Mouse (Mus musculus) CH12.LX (cell line): ENCODE measurements around the gene Cxcr1. TPM values are rescaled to one million over a fixed set of nuclear protein-coding genes. Genes with fewer than 3 reads are reported as not detected.

Experiments
- DNase-seq: peaks from one replicate; pipeline ENCODE4 v3.0.0-alpha.2; 2013; ENCODE audit errors: extremely low read depth
- H3K27ac ChIP-seq: 2 replicates; pipeline ENCODE4 v1.5.1; 2012; ENCODE audit warnings: low read depth, mild to moderate bottlenecking, control low read depth, moderate library complexity; ENCODE audit not compliant: insufficient read depth
- H3K27me3 ChIP-seq: replicated peaks from 2 replicates; pipeline ENCODE3; 2012; ENCODE audit warnings: inconsistent platforms
- H3K36me3 ChIP-seq, 2 experiments: replicated peaks in 1 of 2; 2 replicates each; pipeline versions ENCODE3 to v1.6.1; 2012; ENCODE audit warnings: inconsistent platforms in 1 of 2, low read length in 1 of 2, mild to moderate bottlenecking in 1 of 2, mixed read lengths in 1 of 2, moderate library complexity in 1 of 2; ENCODE audit not compliant: control insufficient read depth in 1 of 2, insufficient read depth in 1 of 2
- H3K4me1 ChIP-seq, 2 experiments: 2 replicates each; pipeline ENCODE4 v1.6.1; 2012; ENCODE audit warnings: inconsistent platforms in 1 of 2, moderate library complexity in 1 of 2; ENCODE audit not compliant: insufficient read depth in 2 of 2, control insufficient read depth in 1 of 2
- H3K4me2 ChIP-seq: 2 replicates; pipeline ENCODE4 v1.6.1; 2012; ENCODE audit warnings: low read depth, mild to moderate bottlenecking, control low read depth; ENCODE audit not compliant: poor library complexity, insufficient read depth, severe bottlenecking
- H3K4me3 ChIP-seq, 3 experiments: fragments of 150-350 bp in 1 of 3; sonication (generic) in 1 of 3; replicated peaks in 1 of 3; 2 replicates each; pipeline versions ENCODE3 to v1.5.1; 2011 to 2012; ENCODE audit warnings: low read depth in 2 of 3, low read length in 2 of 3, mild to moderate bottlenecking in 2 of 3, moderate library complexity in 2 of 3, control low read depth in 1 of 3, improper control_type of control experiment in 1 of 3, inconsistent platforms in 1 of 3, mixed read lengths in 1 of 3; ENCODE audit not compliant: poor library complexity in 1 of 3
- H3K79me2 ChIP-seq: replicated peaks from 2 replicates; pipeline ENCODE4 v1.6.1; 2012; ENCODE audit warnings: mild to moderate bottlenecking, moderate library complexity; ENCODE audit not compliant: control insufficient read depth, poor library complexity, insufficient read depth, severe bottlenecking; ENCODE audit errors: extremely low read depth
- H3K9ac ChIP-seq: 2 replicates; pipeline ENCODE4 v1.6.1; 2012; ENCODE audit warnings: low read depth, mild to moderate bottlenecking, control low read depth, moderate library complexity; ENCODE audit not compliant: insufficient read depth
- H3K9me3 ChIP-seq: replicated peaks from 2 replicates; pipeline ENCODE3; 2012; ENCODE audit warnings: low read length, inconsistent platforms, mixed read lengths
- BHLHE40 ChIP-seq: IDR thresholded peaks from 2 replicates; pipeline ENCODE4 v1.6.1; 2011; ENCODE audit warnings: mild to moderate bottlenecking, low read depth, low read length, improper control_type of control experiment
- CHD1 ChIP-seq: IDR thresholded peaks from 2 replicates; pipeline ENCODE4 v1.6.1; 2012; ENCODE audit warnings: low read depth, low read length, improper control_type of control experiment, inconsistent platforms
- CHD2 ChIP-seq: IDR thresholded peaks from 2 replicates; pipeline ENCODE4 v1.6.1; 2011; ENCODE audit warnings: low read length, improper control_type of control experiment
- HCFC1 ChIP-seq: IDR thresholded peaks from 2 replicates; pipeline ENCODE4 v1.6.1; 2012; ENCODE audit warnings: low read depth, mild to moderate bottlenecking, inconsistent platforms, low read length, improper control_type of control experiment
- JUN ChIP-seq: IDR thresholded peaks from 2 replicates; pipeline ENCODE4 v1.6.1; 2011; ENCODE audit warnings: low read depth, mild to moderate bottlenecking, low read length, improper control_type of control experiment, moderate library complexity; ENCODE audit not compliant: insufficient read depth
- KAT2A ChIP-seq: IDR thresholded peaks from 2 replicates; pipeline ENCODE4 v1.6.1; 2012; ENCODE audit warnings: low read length, improper control_type of control experiment, inconsistent platforms; ENCODE audit not compliant: insufficient replicate concordance
- MAZ ChIP-seq: IDR thresholded peaks from 2 replicates; pipeline ENCODE4 v1.6.1; 2012; ENCODE audit warnings: low read depth, mild to moderate bottlenecking, inconsistent platforms, low read length, improper control_type of control experiment, moderate library complexity
- MEF2A ChIP-seq: IDR thresholded peaks from 2 replicates; pipeline ENCODE4 v1.6.1; 2014; ENCODE audit warnings: low read depth, mild to moderate bottlenecking, inconsistent platforms, low read length, improper control_type of control experiment, borderline replicate concordance
- MYC ChIP-seq: IDR thresholded peaks from 2 replicates; pipeline ENCODE4 v1.6.1; 2011; ENCODE audit warnings: low read depth, mild to moderate bottlenecking, improper control_type of control experiment, low read length
- NELFE ChIP-seq: IDR thresholded peaks from 2 replicates; pipeline ENCODE4 v1.6.1; 2011; ENCODE audit warnings: low read depth, low read length, improper control_type of control experiment
- RCOR1 ChIP-seq: conservative IDR thresholded peaks from 2 replicates; pipeline ENCODE4 v1.6.1; 2012; ENCODE audit warnings: low read depth, mild to moderate bottlenecking, inconsistent platforms, low read length, improper control_type of control experiment
- TBP ChIP-seq: conservative IDR thresholded peaks from 2 replicates; pipeline ENCODE4 v1.6.1; 2011; ENCODE audit warnings: low read depth, low read length, improper control_type of control experiment
- USF2 ChIP-seq: conservative IDR thresholded peaks from 2 replicates; pipeline ENCODE4 v1.6.1; 2011; ENCODE audit warnings: low read depth, low read length, improper control_type of control experiment
- dilution Hi-C: fragments of 300-500 bp; cut with MboI; formaldehyde crosslinking; loops from 2 replicates; pipeline ENCODE4 v1.14.3; 2020; ENCODE audit warnings: low sequenced_read_pairs; ENCODE audit not compliant: extremely low pct_unique_long_range_greater_than_20kb, extremely low pct_ligation_motif_present
- in situ Hi-C: fragments of 300-500 bp; cut with MboI; formaldehyde crosslinking; loops from 3 replicates; pipeline ENCODE4 v1.14.3; 2019; ENCODE audit warnings: low sequenced_read_pairs, low pct_ligation_motif_present, low pct_unique_long_range_greater_than_20kb, mixed read lengths
- polyA plus RNA-seq: library from polyadenylated mRNA; unstranded; fragments of >175 nt; gene quantifications from 2 replicates; pipeline ENCODE4 v1.2.1, GENCODE M21; 2012; ENCODE audit warnings: low read depth; ENCODE audit not compliant: insufficient read length
- total RNA-seq, 2 experiments: library from RNA; depleted of rRNA; stranded (reverse); fragments of 300-350 nt in 1 of 2; fragments of >200 nt in 1 of 2; gene quantifications; 2 replicates each; pipeline ENCODE4 v1.2.3; 2012 to 2014

Cxcr1 gene
- total and polyA plus RNA-seq, 3 experiments = not detected

DNA sequence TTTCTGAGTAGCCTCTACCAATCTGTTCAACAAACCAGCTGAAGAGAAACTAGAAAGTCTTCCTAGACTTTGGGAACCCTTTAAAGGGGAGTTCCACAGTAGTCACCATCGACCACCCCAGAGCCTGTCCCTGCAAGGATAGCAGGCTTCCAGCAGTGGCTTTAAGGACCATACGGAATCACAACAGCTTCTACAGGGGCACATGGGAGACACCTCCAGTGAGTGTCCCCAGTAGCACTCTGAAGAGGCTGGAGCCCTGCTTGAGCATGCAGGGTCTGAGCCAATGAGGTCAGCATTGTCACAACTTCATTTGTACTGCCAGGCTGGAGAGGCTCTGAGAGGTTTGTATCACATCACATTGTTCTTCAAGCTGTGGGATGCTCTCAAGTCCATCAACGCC lies 44.3 kb downstream of the Cxcr1 start:
- no peaks in the 10 kb centered on the region for H3K9me3 ChIP-seq
- no peak overlapping the region for H3K9ac ChIP-seq
- no peaks in the 10 kb centered on the region for H3K79me2 ChIP-seq
- H3K27me3 ChIP-seq = peaks cover 5% of the 10 kb centered on the region
- no peak for TF ChIP-seq CHD2
- no peak for TF ChIP-seq HCFC1
- TF ChIP-seq MYC = no peak
- no peak for TF ChIP-seq KAT2A
- TF ChIP-seq MEF2A = no peak
- TF ChIP-seq USF2 = no peak
- H3K27ac ChIP-seq = no peak overlapping the region
- in situ Hi-C loops = no loop called here
- H3K4me1 ChIP-seq = peaks cover 3 to 28% of the 10 kb centered on the region in 2 experiments; a peak in 2 of 4 replicates
- no peak overlapping the region for H3K4me2 ChIP-seq
- no peak for DNase-seq
- dilution Hi-C loops = no loop called here
- H3K36me3 ChIP-seq = no peaks in the 10 kb centered on the region
- no peak overlapping the region for H3K4me3 ChIP-seq

DNA sequence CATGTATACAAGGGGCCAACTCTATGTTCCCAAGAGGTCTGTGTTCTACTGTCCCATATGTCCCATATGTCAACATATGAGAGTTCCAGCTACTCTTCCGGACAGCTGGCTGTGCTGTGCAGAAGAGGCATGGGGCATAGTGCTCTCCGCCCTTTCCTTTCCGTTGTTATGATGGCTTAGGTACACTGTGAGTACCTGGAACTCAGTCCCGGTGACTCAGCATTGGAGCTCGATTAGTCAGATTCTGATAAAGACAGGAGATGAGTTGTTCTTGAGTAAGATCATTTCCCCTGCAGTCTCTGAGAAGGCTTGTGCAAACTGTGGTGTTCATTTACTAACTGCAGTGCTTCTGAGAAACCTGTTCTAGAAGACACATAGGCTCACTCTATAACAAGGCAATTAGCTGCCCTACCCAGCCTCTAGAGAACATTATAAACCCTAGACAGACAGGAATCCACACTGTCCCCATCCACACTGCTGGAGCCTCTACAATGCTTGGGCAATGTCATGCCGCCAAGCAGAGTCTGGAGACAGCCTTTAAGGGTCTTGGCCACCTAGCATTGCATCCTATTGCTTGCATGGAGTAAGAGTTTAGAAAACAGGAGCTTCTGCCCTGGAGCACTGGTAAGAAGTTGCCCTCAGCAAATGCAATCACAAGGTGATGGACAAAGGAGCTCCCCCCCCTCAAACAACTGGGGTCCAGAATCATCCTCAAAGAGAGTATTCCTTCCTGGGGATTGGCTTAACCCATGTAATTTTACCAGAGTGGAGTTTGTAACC lies 45.1 kb downstream of the Cxcr1 start:
- no peaks in the 10 kb centered on the region for H3K36me3 ChIP-seq
- H3K27me3 ChIP-seq = peaks cover 5% of the 10 kb centered on the region
- no peak overlapping the region for H3K4me2 ChIP-seq
- no peak overlapping the region for H3K9ac ChIP-seq
- in situ Hi-C loops = no loop called here
- dilution Hi-C loops = no loop called here
- peaks cover 3 to 25% of the 10 kb centered on the region in 2 experiments; a peak in 2 of 4 replicates for H3K4me1 ChIP-seq
- TF ChIP-seq JUN (no peak), TBP (no peak), USF2 (no peak), CHD1 (no peak), MAZ (no peak), RCOR1 (no peak), BHLHE40 (no peak), MYC (no peak), NELFE (no peak)
- no peaks in the 10 kb centered on the region for H3K79me2 ChIP-seq
- no peak overlapping the region for H3K27ac ChIP-seq
- H3K9me3 ChIP-seq = no peaks in the 10 kb centered on the region
- no peak overlapping the region for H3K4me3 ChIP-seq
- no peak for DNase-seq

Other genes starting within 250 kb of the Cxcr1 start
- gene Tns1, start 70.2 kb downstream of the Cxcr1 start, total RNA-seq (2012; rRNA removed) = 0.89 and 1.0 TPM in 2 replicates
- gene Tns1, start 70.2 kb downstream of the Cxcr1 start, total RNA-seq (2014; rRNA removed) = 0.40 and 0.89 TPM in 2 replicates
- gene Tns1, start 70.2 kb downstream of the Cxcr1 start, polyA plus RNA-seq = 2.5 and 3.6 TPM in 2 replicates
- gene Rufy4, start 69.1 kb downstream of the Cxcr1 start, total RNA-seq (2012; rRNA removed) = not detected in 2 replicates
- not detected in 2 replicates for gene Rufy4, start 69.1 kb downstream of the Cxcr1 start, total RNA-seq (2014; rRNA removed)
- not detected in 2 replicates for gene Rufy4, start 69.1 kb downstream of the Cxcr1 start, polyA plus RNA-seq
- 0.17 and 0.29 TPM in 2 replicates for gene Cxcr2, start 40.6 kb downstream of the Cxcr1 start, total RNA-seq (2012; rRNA removed)
- not detected in 2 replicates for gene Cxcr2, start 40.6 kb downstream of the Cxcr1 start, total RNA-seq (2014; rRNA removed)
- 0.10 TPM in 1 of 2 replicates, not detected in the other for gene Cxcr2, start 40.6 kb downstream of the Cxcr1 start, polyA plus RNA-seq
- 218 and 234 TPM in 2 replicates for gene Arpc2, start 41.5 kb upstream of the Cxcr1 start, total RNA-seq (2012; rRNA removed)
- 455 and 462 TPM in 2 replicates for gene Arpc2, start 41.5 kb upstream of the Cxcr1 start, total RNA-seq (2014; rRNA removed)
- gene Arpc2, start 41.5 kb upstream of the Cxcr1 start, polyA plus RNA-seq = 504 and 522 TPM in 2 replicates
- gene Gpbar1, start 83.9 kb upstream of the Cxcr1 start, total RNA-seq (2012; rRNA removed) = 0.21 TPM in 1 of 2 replicates, not detected in the other
- gene Gpbar1, start 83.9 kb upstream of the Cxcr1 start, total RNA-seq (2014; rRNA removed) = not detected in 2 replicates
- not detected in 2 replicates for gene Gpbar1, start 83.9 kb upstream of the Cxcr1 start, polyA plus RNA-seq
- 151 and 163 TPM in 2 replicates for gene Aamp, start 90.1 kb upstream of the Cxcr1 start, total RNA-seq (2012; rRNA removed)
- gene Aamp, start 90.1 kb upstream of the Cxcr1 start, total RNA-seq (2014; rRNA removed) = 103 and 108 TPM in 2 replicates
- gene Aamp, start 90.1 kb upstream of the Cxcr1 start, polyA plus RNA-seq = 172 and 193 TPM in 2 replicates
- gene Pnkd, start 90.3 kb upstream of the Cxcr1 start, total RNA-seq (2012; rRNA removed) = 117 and 154 TPM in 2 replicates
- gene Pnkd, start 90.3 kb upstream of the Cxcr1 start, total RNA-seq (2014; rRNA removed) = 42.7 and 45.5 TPM in 2 replicates
- gene Pnkd, start 90.3 kb upstream of the Cxcr1 start, polyA plus RNA-seq = 263 and 318 TPM in 2 replicates
- gene Tmbim1, start 111.0 kb upstream of the Cxcr1 start, total RNA-seq (2012; rRNA removed) = 30.9 and 32.4 TPM in 2 replicates
- 26.6 and 28.3 TPM in 2 replicates for gene Tmbim1, start 111.0 kb upstream of the Cxcr1 start, total RNA-seq (2014; rRNA removed)
- 31.1 and 35.1 TPM in 2 replicates for gene Tmbim1, start 111.0 kb upstream of the Cxcr1 start, polyA plus RNA-seq
- gene Catip, start 167.5 kb upstream of the Cxcr1 start, total RNA-seq (2012; rRNA removed) = 0.21 and 0.30 TPM in 2 replicates
- gene Catip, start 167.5 kb upstream of the Cxcr1 start, total RNA-seq (2014; rRNA removed) = 0.11 and 0.20 TPM in 2 replicates
- 2.1 and 2.6 TPM in 2 replicates for gene Catip, start 167.5 kb upstream of the Cxcr1 start, polyA plus RNA-seq
- 21.3 and 35.7 TPM in 2 replicates for gene Slc11a1, start 180.6 kb upstream of the Cxcr1 start, total RNA-seq (2012; rRNA removed)
- 14.0 and 17.0 TPM in 2 replicates for gene Slc11a1, start 180.6 kb upstream of the Cxcr1 start, total RNA-seq (2014; rRNA removed)
- 85.8 and 96.4 TPM in 2 replicates for gene Slc11a1, start 180.6 kb upstream of the Cxcr1 start, polyA plus RNA-seq
- 23.4 and 26.0 TPM in 2 replicates for gene Ctdsp1, start 196.9 kb upstream of the Cxcr1 start, total RNA-seq (2012; rRNA removed)
- gene Ctdsp1, start 196.9 kb upstream of the Cxcr1 start, total RNA-seq (2014; rRNA removed) = 11.8 and 14.4 TPM in 2 replicates
- 57.5 and 65.8 TPM in 2 replicates for gene Ctdsp1, start 196.9 kb upstream of the Cxcr1 start, polyA plus RNA-seq
- 0.08 TPM in 1 of 2 replicates, not detected in the other for gene Vil1, start 214.7 kb upstream of the Cxcr1 start, total RNA-seq (2012; rRNA removed)
- gene Vil1, start 214.7 kb upstream of the Cxcr1 start, total RNA-seq (2014; rRNA removed) = not detected in 2 replicates
- gene Vil1, start 214.7 kb upstream of the Cxcr1 start, polyA plus RNA-seq = 0.10 TPM in 1 of 2 replicates, not detected in the other